Mouse (Mus musculus) embryonic fibroblast, embryonic 13.5 days (primary cell): ENCODE data around the gene Kif13a. TPM values are rescaled to one million over a fixed set of nuclear protein-coding genes. Genes with fewer than 3 reads are reported as not detected.
A peak's percentile ranks its signal among the peaks of the same experiment; 100 is the strongest.

Experiments
- H3K27ac ChIP-seq: 2 replicates; pipeline ENCODE4 v1.5.1; 2012; ENCODE audit warnings: low read length, control low read depth, inconsistent platforms; ENCODE audit not compliant: insufficient read depth
- H3K4me1 ChIP-seq: 2 replicates; pipeline ENCODE4 v1.6.1; 2011; ENCODE audit warnings: low read length; ENCODE audit not compliant: control insufficient read depth, insufficient read depth
- H3K4me3 ChIP-seq: 2 replicates; pipeline ENCODE4 v1.5.1; 2011; ENCODE audit warnings: mild to moderate bottlenecking, control low read depth, low read length; ENCODE audit not compliant: insufficient read depth
- CTCF ChIP-seq: IDR thresholded peaks from 2 replicates; pipeline ENCODE4 v1.5.1; 2011; ENCODE audit warnings: mild to moderate bottlenecking, control low read depth, low read length, moderate library complexity, borderline replicate concordance; ENCODE audit not compliant: insufficient read depth
- POLR2A ChIP-seq: IDR thresholded peaks from 2 replicates; pipeline ENCODE4 v1.6.1; 2011; ENCODE audit warnings: low read depth, mild to moderate bottlenecking, control low read depth, low read length, moderate library complexity
- polyA plus RNA-seq: library from polyadenylated mRNA; stranded (reverse); fragments of >200 nt; gene quantifications from 2 replicates; pipeline ENCODE4 v1.2.4, GENCODE M21; 2011; ENCODE audit warnings: low read depth; ENCODE audit not compliant: missing spikeins, insufficient read length

Kif13a gene
- polyA plus RNA-seq, 1 experiment, result 32.5 TPM

DNA sequence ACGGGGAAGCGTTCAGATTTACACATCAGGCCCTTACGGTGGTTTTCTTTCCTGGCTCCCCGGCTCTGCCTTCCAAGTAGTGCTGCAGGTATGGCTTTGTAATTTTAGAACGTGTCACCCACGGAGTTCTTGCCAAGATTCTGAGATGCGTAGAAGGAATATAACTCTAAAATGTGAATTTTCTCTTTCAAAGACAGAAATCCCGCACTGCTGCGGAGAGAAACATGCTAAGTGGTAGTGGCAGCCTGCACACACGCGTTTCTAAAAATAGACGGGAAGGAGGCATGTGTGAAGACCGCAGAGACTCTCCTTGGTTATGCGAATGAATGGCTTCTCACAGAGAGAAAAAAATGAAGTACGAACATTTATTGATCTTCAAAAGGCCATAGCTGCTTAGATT lies 21.5 kb upstream of the Kif13a start:
- TF ChIP-seq CTCF (no peak), POLR2A (no peak)
- H3K4me1 ChIP-seq, result no peaks in the 10 kb centered on the region
- no peak overlapping the region for H3K4me3 ChIP-seq
- H3K27ac ChIP-seq, result no peak overlapping the region

DNA sequence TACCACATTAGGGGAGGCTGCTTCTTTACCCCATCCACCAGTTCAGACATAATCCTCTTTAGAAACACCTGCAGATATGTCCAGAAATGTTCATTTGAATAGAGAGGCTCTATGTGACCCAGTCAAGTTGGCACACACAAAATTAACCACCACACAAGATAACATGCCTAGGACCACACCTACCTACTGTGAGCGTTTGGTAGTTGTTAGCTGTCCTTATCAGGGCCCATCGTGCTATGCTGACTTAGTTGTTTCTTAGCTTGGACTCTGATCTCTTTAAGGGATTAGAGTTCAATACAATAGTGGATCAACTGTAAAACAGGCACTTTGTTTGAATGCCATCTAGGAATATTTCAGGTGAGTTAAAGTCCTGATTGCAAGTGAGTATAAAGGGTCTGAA lies 20.1 kb upstream of the Kif13a start:
- Histone ChIP-seq H3K4me1 (no peaks in the 10 kb centered on the region), H3K27ac (no peak overlapping the region), H3K4me3 (no peak overlapping the region)
- TF ChIP-seq CTCF, result no peak
- TF ChIP-seq POLR2A, result no peak

DNA sequence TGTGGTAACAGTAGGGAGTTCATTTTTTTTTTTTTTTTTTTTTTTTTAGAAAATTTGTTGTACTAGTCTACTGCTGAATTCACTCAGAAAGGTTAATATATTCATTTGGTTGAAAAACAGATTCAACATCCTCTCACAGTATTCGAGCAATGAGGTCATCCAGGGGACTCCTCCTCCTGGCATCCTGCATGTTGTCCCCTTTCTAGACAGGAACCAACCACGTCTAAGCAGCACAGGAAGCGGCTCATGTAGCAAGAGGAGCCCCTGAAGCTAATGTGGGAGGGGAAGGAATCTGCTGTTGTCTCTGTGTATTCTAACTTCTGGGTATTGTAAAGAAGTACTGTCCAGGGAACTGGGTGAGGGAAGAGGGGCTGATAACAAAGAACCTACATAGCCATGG lies 18.4 kb upstream of the Kif13a start:
- no peak overlapping the region for H3K4me3 ChIP-seq
- TF ChIP-seq CTCF (no peak), POLR2A (no peak)
- H3K27ac ChIP-seq, result no peak overlapping the region
- H3K4me1 ChIP-seq, result no peaks in the 10 kb centered on the region

DNA sequence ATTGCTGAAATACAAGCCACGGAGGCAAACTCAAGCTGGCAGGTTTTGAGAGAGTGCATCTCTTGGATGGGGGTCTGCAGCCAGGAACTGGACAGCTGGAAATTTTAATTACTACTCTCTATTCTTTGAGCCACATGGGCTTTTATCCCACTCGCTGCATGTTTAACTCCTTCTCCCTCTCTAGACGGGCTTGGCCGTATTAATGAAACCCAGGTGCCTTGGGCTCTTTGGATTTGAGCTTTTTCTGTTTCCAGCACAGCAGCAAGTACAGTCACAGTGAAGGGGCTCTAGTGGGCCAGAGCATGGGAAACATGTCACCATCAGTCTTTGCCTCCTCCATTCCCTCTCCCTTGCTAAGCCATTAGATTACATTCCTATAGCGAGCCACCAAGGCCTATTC lies 16.4 kb upstream of the Kif13a start:
- no peak overlapping the region for H3K27ac ChIP-seq
- TF ChIP-seq CTCF (no peak), POLR2A (no peak)
- H3K4me3 ChIP-seq, result no peak overlapping the region
- no peaks in the 10 kb centered on the region for H3K4me1 ChIP-seq

DNA sequence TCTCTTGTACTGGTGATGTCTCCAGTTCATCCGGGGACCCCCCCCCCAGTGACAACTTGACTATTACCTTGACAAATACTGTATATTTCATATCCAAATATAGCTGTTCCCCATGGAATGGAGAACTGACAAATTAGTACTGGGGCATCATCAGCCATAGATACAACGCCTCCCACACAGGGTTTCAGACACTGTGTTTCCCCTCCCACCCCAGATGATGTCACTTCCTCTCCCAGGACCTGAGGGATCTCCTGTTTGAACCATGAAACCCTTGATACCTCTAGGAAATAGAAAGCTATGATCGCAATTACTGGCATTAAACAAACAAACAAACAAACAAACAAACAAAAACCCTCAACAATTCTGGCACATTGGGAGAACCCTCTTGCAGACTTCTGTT lies 15.6 kb upstream of the Kif13a start:
- Histone ChIP-seq H3K4me1 (no peaks in the 10 kb centered on the region), H3K27ac (no peak overlapping the region), H3K4me3 (no peak overlapping the region)
- TF ChIP-seq POLR2A, result no peak
- TF ChIP-seq CTCF, result no peak

DNA sequence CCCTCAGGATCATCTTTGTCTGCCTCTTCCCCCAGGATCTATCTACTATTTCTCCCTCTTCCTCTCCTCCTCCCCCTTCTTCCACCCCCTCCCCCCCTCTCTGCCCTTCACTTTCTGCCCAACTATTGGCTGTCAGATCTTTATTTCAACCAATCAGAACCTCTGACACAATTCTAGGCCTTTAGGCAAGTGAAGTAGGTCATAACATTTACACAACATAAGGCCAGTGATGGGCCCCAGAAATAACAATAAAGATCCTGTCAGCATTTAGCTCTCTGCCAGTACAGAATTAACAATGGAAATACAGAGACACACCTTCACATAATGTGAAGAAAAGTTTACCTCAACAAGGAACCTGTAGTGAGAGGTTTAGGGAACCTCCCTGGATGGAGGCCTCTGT lies 13.6 kb upstream of the Kif13a start:
- no peak overlapping the region for H3K4me3 ChIP-seq
- no peak overlapping the region for H3K27ac ChIP-seq
- no peaks in the 10 kb centered on the region for H3K4me1 ChIP-seq
- TF ChIP-seq POLR2A (no peak), CTCF (no peak)

DNA sequence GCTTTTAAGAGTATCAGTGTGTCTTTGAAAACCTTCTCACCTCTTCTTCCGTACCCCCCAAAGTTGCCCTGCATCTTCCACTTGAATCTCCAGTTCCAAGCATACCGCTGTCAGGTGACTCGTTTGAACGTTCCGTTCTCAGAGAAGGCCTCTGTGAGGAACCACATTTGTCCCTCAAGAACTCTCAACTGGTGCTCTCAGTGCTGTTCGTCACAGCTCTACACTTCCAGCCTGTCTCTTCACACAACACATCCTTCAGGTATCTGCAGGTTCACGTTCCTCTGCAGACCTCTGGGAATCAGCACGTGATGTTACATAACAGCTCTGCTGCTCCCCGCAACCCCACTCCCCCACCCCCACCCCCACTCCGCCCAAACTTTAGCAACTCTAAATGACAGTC lies 4.4 kb upstream of the Kif13a start:
- TF ChIP-seq POLR2A, result no peak
- no peak for TF ChIP-seq CTCF

DNA sequence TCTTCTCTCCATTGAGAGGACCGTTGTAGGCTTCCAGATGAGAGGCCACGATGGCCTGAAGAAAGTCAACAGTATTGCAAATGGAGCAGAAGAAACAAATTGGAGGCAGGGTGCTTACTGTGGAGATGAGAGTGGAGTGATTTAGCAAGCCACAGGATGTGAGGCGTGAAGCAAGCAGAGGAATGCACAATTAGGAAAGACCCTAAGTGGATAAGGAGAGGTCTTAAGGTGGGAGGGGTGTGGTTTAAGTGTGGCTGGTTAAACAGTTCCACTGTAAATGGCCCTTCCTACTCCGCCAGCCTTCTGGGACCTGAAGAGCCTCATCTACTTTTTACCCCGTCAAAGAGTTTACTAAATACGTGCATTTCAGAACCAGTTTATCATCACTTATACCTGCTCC lies 3.2 kb upstream of the Kif13a start:
- TF ChIP-seq POLR2A (no peak), CTCF (no peak)
- Histone ChIP-seq H3K27ac (no peak overlapping the region), H3K4me1 (peaks cover 7% of the 10 kb centered on the region; the same call in 1 of the 2 replicates), H3K4me3 (no peak overlapping the region)

More for the DNA sequence above, 4.4 kb upstream of the Kif13a start:
- H3K4me1 ChIP-seq, result peaks cover 4% of the 10 kb centered on the region; the same call in 1 of the 2 replicates
- no peak overlapping the region for H3K27ac ChIP-seq
- H3K4me3 ChIP-seq, result no peak overlapping the region

DNA sequence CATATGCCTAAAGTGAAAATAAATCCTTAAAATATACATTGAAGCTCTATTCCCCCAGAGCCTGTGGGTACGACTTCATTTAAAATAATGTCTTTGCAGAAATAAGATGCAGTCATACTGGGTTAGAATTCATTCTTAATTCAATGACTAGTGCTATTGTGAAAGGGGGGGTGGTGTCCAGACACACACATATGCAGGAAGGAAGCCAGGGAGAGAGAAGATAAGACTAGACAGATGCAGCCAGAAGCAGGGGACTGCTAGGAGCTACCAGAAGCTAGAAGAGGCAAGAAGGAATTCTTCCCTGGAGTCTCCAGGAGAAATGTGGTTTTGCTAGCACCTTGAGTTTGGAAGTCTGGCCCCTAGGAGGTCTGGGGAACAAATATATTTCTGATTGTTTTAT lies 2.4 kb upstream of the Kif13a start:
- no peak overlapping the region for H3K27ac ChIP-seq
- TF ChIP-seq POLR2A, result no peak
- TF ChIP-seq CTCF, result no peak
- no peak overlapping the region for H3K4me3 ChIP-seq
- H3K4me1 ChIP-seq, result peaks cover 5% of the 10 kb centered on the region; the same call in 1 of the 2 replicates

DNA sequence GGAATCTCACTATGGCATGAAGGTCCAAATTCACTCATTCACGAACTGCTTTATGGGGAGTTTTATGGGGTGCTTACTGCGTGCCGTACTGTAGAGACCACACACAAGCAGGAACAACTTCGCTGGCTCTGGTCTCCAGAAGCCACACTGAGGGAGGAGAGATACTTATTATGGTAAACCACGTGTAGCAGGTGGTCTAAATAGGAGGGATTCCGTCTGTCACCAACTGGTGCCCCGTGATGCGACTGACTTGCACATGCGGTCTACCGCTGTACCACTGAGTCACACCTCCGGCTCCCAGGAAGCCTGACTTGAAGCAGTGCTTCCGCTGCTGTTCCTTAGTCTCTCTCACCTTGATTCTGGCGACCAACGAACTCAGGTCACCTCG lies 986 bp upstream of the Kif13a start:
- H3K4me1 ChIP-seq, result peaks cover 5% of the 10 kb centered on the region; the same call in 1 of the 2 replicates
- TF ChIP-seq POLR2A, result no peak
- no peak for TF ChIP-seq CTCF
- H3K27ac ChIP-seq, result no peak overlapping the region
- peak overlapping the region; percentile 51 for H3K4me3 ChIP-seq
